Mouse (Mus musculus): ENCODE data around the gene Tmed9.
"Not testable (repeated sequence)": the region's sequence is repeated elsewhere in the genome, so short reads cannot be mapped to it uniquely, and the experiment has no call there.

The Tmed9 gene

GRCm38 (mm10) chr13:55606899-55607623 is 33.5 kb downstream of the Tmed9 start:
- in situ Hi-C loops (cut with MboI, MseI), result no loop called here

DNA sequence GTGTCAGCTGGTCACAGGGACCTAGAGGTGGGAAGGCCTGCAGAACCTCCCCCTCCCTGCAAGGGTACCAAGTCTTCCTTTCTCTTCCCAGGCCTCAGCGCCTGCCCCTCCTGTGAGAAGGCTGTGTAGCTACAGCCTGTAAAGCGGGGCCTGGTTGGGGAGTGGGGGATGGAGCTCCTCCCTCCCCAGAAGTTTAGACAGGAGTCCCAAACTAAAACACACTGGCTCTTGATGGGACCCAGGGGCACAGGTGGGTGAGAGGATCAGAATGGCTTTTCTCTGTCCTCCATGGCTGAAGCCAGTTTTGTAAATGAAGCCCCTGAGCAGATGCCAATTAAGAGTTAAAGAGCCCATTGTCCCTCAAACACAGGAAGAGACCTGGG is 34.1 kb downstream of the Tmed9 start:
- in situ Hi-C loops (cut with MboI, MseI), result no loop called here

- in situ Hi-C loops (cut with MboI, MseI), result no loop called here
These were observed 38.5 kb downstream of the Tmed9 start for GRCm38 (mm10) chr13:55611996-55612395.

GRCm38 (mm10) chr13:55613471-55613870 is 39.9 kb downstream of the Tmed9 start:
- in situ Hi-C loops (cut with MboI, MseI), result no loop called here

GRCm38 (mm10) chr13:55619328-55619727 is 45.8 kb downstream of the Tmed9 start:
- in situ Hi-C loops (cut with MboI, MseI), result no loop called here

- in situ Hi-C loops (cut with MboI, MseI), result no loop called here
These were observed 46.7 kb downstream of the Tmed9 start for GRCm38 (mm10) chr13:55620275-55620674.

- in situ Hi-C loops (cut with MboI, MseI), result not testable (repeated sequence)
These were observed 48.7 kb downstream of the Tmed9 start for GRCm38 (mm10) chr13:55622156-55622648.

GRCm38 (mm10) chr13:55622649-55623541 is 49.4 kb downstream of the Tmed9 start, which contains the start of gene Caml:
TSS of gene Caml (plus strand) at chr13:55623005.
- in situ Hi-C loops (cut with MboI, MseI), result no loop called here

DNA sequence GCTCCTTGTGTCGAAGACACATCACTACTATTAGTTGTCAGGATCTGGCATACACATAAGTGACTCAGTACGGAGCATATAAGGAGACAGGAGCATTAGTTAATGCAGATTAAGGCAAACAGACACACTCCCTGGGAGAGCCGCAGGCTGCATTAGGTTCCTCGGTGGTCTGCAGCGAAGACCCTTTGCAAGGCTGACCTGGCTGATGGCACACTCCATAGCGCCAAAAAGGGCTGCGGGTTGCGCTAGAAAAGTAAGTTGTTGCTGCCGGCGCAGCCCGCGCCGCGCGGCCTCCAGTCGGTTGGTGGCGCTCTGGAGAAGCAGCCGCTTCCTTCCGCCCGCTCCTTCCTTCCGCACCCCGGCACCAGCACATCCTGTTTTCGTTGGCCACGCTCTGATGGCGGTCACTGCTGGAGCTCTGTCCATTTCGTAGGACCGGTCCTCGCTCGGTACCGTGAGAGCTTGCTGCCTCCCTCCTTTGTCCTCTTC is 61.2 kb downstream of the Tmed9 start, which contains the start of gene Ddx46:
Ddx46 (plus strand) TSS at position 389 of the 489 bp plus-strand sequence.
- in situ Hi-C loops (cut with MboI, MseI), result loop anchor here (5.0 kb wide), 1 partner anchor 32 kb away; no protein-coding TSS in a partner anchor

DNA sequence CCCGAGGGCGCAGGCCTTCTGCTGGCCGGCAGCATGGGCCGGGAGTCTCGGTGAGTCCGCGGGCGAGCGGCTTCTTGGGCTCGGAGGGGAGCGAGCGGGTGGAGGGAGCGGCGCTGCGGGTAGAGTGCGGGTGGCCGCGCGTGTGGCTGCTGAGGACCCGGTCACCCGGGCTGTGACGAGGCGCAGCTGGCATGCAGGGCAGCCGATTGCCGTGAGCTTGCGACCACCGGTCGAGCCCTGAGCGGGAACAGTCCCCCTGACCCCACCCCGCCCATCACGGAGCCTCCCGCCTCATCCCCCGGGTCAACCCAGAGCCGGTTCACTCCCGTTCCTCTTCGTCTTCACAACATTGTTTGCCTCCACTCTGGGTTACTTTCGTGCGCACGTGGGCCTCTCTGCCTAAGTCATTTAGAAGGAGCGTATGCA is 61.6 kb downstream of the Tmed9 start:
- in situ Hi-C loops (cut with MboI, MseI), result loop anchor here (5.0 kb wide), 1 partner anchor 33 kb away; no protein-coding TSS in a partner anchor

- in situ Hi-C loops (cut with MboI, MseI), result loop anchor here (5.0 kb wide), 1 partner anchor 34 kb away; no protein-coding TSS in a partner anchor
These were observed 62.9 kb downstream of the Tmed9 start for GRCm38 (mm10) chr13:55636185-55636983.

DNA sequence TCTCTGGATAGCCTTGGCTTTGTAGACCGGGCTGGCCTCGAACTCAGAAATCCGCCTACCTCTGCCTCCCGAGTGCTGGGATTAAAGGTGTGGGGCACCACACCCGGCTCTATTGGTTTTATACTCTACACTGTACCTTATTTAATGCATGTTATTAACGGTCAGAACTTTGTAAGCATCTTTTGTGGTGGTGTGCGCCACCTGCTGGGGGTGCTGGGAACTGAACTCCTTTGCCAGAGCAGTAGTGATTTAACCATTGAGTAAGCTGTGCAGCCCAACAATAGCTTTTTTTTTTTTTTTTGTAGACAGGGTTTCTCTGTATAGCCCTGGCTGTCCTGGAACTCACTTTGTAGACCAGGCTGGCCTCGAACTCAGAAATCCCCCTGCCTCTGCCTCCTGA is 66.9 kb downstream of the Tmed9 start:
- in situ Hi-C loops (cut with MboI, MseI), result not testable (repeated sequence)

DNA sequence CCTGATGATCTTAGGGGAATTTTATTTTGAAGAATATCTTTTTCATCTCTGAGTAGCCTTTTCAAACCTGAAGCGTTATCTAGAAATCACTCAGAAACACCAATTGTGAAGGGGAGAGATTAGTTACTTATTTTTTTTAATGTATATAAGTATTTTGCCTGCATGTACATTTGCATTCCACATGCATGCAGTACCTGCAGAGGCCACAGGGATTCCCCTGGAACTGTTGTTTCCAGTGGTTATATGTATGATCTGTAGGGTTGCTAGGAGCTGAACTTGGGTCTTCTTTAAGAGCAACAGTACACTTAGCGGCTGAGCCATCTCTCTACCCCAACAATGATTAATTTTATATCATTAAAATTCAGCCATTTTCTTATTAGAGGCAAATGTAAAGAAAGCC is 71.0 kb downstream of the Tmed9 start:
- in situ Hi-C loops (cut with MboI, MseI), result no loop called here
